Mouse (Mus musculus) E14TG2a.4 (cell line): ENCODE results near the gene Plekha7.
A peak's percentile ranks its signal among the peaks of the same experiment; 100 is the strongest.

ENCODE experiments used
- H3K27me3 ChIP-seq: 2 replicates; pipeline ENCODE4 v1.6.1; 2014; ENCODE audit warnings: low read length, control low read depth; ENCODE audit not compliant: insufficient read depth
- H3K36me3 ChIP-seq: 2 replicates; pipeline ENCODE4 v1.6.1; 2014; ENCODE audit warnings: low read length, control low read depth; ENCODE audit not compliant: insufficient read depth
- H3K4me1 ChIP-seq: replicated peaks from 2 replicates; pipeline ENCODE4 v1.6.1; 2014; ENCODE audit warnings: low read depth, low read length, control low read depth
- H3K4me3 ChIP-seq: replicated peaks from 2 replicates; pipeline ENCODE4 v1.5.1; 2014; ENCODE audit warnings: mild to moderate bottlenecking, low read length
- H3K9me3 ChIP-seq: 2 replicates; pipeline ENCODE4 v1.6.1; 2014; ENCODE audit warnings: low read length, control low read depth
- CTCF ChIP-seq: conservative IDR thresholded peaks from 2 replicates; pipeline ENCODE4 v1.5.1; 2014; ENCODE audit warnings: low read length
- NANOG ChIP-seq: IDR thresholded peaks from 2 replicates; pipeline ENCODE4 v1.6.1; 2014; ENCODE audit warnings: borderline replicate concordance, low read length, mixed read lengths
- POU5F1 ChIP-seq: IDR thresholded peaks from 2 replicates; pipeline ENCODE4 v1.6.1; 2014; ENCODE audit warnings: low read length, borderline replicate concordance

Plekha7 gene

GRCm38 (mm10) chr7:116240353-116240752 lies 67.8 kb downstream of the Plekha7 start:
- Histone ChIP-seq H3K9me3 (no peaks in the 10 kb centered on the region), H3K4me3 (no peak overlapping the region), H3K36me3 (0 out of 2 replicates have a peak, but pooled peaks cover 2% of the 10 kb centered on the region), H3K27me3 (no peaks in the 10 kb centered on the region), H3K4me1 (peaks cover 83% of the 10 kb centered on the region)
- no peak for TF ChIP-seq POU5F1
- no peak for TF ChIP-seq CTCF
- no peak for TF ChIP-seq NANOG

GRCm38 (mm10) chr7:116238320-116238719 lies 69.9 kb downstream of the Plekha7 start:
- Histone ChIP-seq H3K27me3 (no peaks in the 10 kb centered on the region), H3K36me3 (no peaks in the 10 kb centered on the region), H3K4me3 (peak overlapping the region; percentile 82), H3K9me3 (no peaks in the 10 kb centered on the region), H3K4me1 (peaks cover 86% of the 10 kb centered on the region)
- no peak for TF ChIP-seq NANOG

- no peaks in the 10 kb centered on the region for H3K9me3 ChIP-seq
- no peaks in the 10 kb centered on the region for H3K36me3 ChIP-seq
- no peaks in the 10 kb centered on the region for H3K27me3 ChIP-seq
- H3K4me3 ChIP-seq, result peak overlapping the region; percentile 82
- H3K4me1 ChIP-seq, result peaks cover 90% of the 10 kb centered on the region
- TF ChIP-seq NANOG, result no peak
- no peak for TF ChIP-seq CTCF
- no peak for TF ChIP-seq POU5F1
Observed at GRCm38 (mm10) chr7:116237157-116237981, 70.8 kb downstream of the Plekha7 start.

GRCm38 (mm10) chr7:116236608-116237007 lies 71.6 kb downstream of the Plekha7 start:
- no peaks in the 10 kb centered on the region for H3K9me3 ChIP-seq
- H3K4me3 ChIP-seq, result no peak overlapping the region
- H3K4me1 ChIP-seq, result peaks cover 89% of the 10 kb centered on the region
- no peaks in the 10 kb centered on the region for H3K27me3 ChIP-seq
- TF ChIP-seq CTCF, result no peak
- no peak for TF ChIP-seq POU5F1
- TF ChIP-seq NANOG, result no peak
- no peaks in the 10 kb centered on the region for H3K36me3 ChIP-seq

- Histone ChIP-seq H3K9me3 (no peaks in the 10 kb centered on the region), H3K36me3 (0 out of 2 replicates have a peak, but pooled peaks cover 5% of the 10 kb centered on the region), H3K27me3 (no peaks in the 10 kb centered on the region), H3K4me1 (peaks cover 82% of the 10 kb centered on the region), H3K4me3 (no peak overlapping the region)
- TF ChIP-seq NANOG (no peak), POU5F1 (no peak), CTCF (no peak)
Observed at GRCm38 (mm10) chr7:116234287-116234806, 73.8 kb downstream of the Plekha7 start.

GRCm38 (mm10) chr7:116230811-116231609 lies 77.2 kb downstream of the Plekha7 start:
- Histone ChIP-seq H3K9me3 (no peaks in the 10 kb centered on the region), H3K4me1 (peaks cover 85% of the 10 kb centered on the region), H3K4me3 (no peak overlapping the region), H3K27me3 (no peaks in the 10 kb centered on the region), H3K36me3 (0 out of 2 replicates have a peak, but pooled peaks cover 5% of the 10 kb centered on the region)
- TF ChIP-seq POU5F1 (no peak), NANOG (no peak), CTCF (no peak)

- no peak for TF ChIP-seq NANOG
- TF ChIP-seq CTCF, result no peak
- H3K36me3 ChIP-seq, result peaks cover 5% of the 10 kb centered on the region; the same call in 1 of the 2 replicates
Observed at GRCm38 (mm10) chr7:116226877-116227282, 81.3 kb downstream of the Plekha7 start.

GRCm38 (mm10) chr7:116226316-116226715 lies 81.9 kb downstream of the Plekha7 start:
- Histone ChIP-seq H3K9me3 (no peaks in the 10 kb centered on the region), H3K4me3 (no peak overlapping the region), H3K27me3 (no peaks in the 10 kb centered on the region), H3K4me1 (peaks cover 82% of the 10 kb centered on the region), H3K36me3 (peaks cover 5% of the 10 kb centered on the region; the same call in 1 of the 2 replicates)
- no peak for TF ChIP-seq NANOG
- no peak for TF ChIP-seq CTCF
- TF ChIP-seq POU5F1, result no peak

More at GRCm38 (mm10) chr7:116226877-116227282, 81.3 kb downstream of the Plekha7 start:
- Histone ChIP-seq H3K4me3 (no peak overlapping the region), H3K4me1 (peaks cover 82% of the 10 kb centered on the region), H3K27me3 (no peaks in the 10 kb centered on the region), H3K9me3 (no peaks in the 10 kb centered on the region)
